Mouse (Mus musculus) hindbrain, embryonic 14.5 days (tissue): Measurements from ENCODE around the gene Rab12. TPM values are rescaled to one million over a fixed set of nuclear protein-coding genes. Genes with fewer than 3 reads are reported as not detected.

Source experiments
- ATAC-seq: fragments of 200-750 bp; cut with Nextera tagmentation; 2 replicates; pipeline ENCODE4 v1.8.0; 2017; ENCODE audit warnings: moderate number of reproducible peaks, mild to moderate bottlenecking, moderate TSS enrichment, moderate library complexity; ENCODE audit not compliant: low FRiP score
- DNase-seq: peaks from one replicate; pipeline ENCODE4 v3.0.0-alpha.2; 2015; ENCODE audit warnings: low spot score
- H3K27ac ChIP-seq: fragments of 300-500 bp; sonication (generic); 2 replicates; pipeline ENCODE4 v1.5.1; 2014; ENCODE audit warnings: mild to moderate bottlenecking, moderate library complexity
- H3K27me3 ChIP-seq: fragments of 300-500 bp; sonication (generic); 2 replicates; pipeline ENCODE4 v1.6.1; 2014; ENCODE audit warnings: mild to moderate bottlenecking, low read length, mixed read lengths; ENCODE audit not compliant: control insufficient read depth, insufficient read depth
- H3K36me3 ChIP-seq: fragments of 300-500 bp; sonication (generic); replicated peaks from 2 replicates; pipeline ENCODE4 v1.6.1; 2014; ENCODE audit not compliant: control insufficient read depth, insufficient read depth
- H3K4me1 ChIP-seq: fragments of 300-500 bp; sonication (generic); replicated peaks from 2 replicates; pipeline ENCODE4 v1.6.1; 2014; ENCODE audit warnings: antibody characterized with exemption, low read length, mixed read lengths; ENCODE audit not compliant: control insufficient read depth, insufficient read depth
- H3K4me2 ChIP-seq: fragments of 300-500 bp; sonication (generic); replicated peaks from 2 replicates; pipeline ENCODE4 v1.6.1; 2014; ENCODE audit warnings: mild to moderate bottlenecking, moderate library complexity
- H3K4me3 ChIP-seq: fragments of 300-500 bp; sonication (generic); replicated peaks from 2 replicates; pipeline ENCODE4 v1.5.1; 2014; ENCODE audit warnings: mild to moderate bottlenecking, low read length
- H3K9ac ChIP-seq: fragments of 300-500 bp; sonication (generic); 2 replicates; pipeline ENCODE4 v1.6.1; 2014
- H3K9me3 ChIP-seq: fragments of 300-500 bp; sonication (generic); 2 replicates; pipeline ENCODE4 v1.6.1; 2016; ENCODE audit warnings: low read length; ENCODE audit not compliant: control insufficient read depth
- WGBS: fragments of 180-500 bp; shearing (Covaris S2); extraction: QIAGEN DNeasy Blood & Tissue Kit; methylation state at CpG from one replicate; pipeline ENCODE4 v1.1.7; 2014; 5-methylcytosine and 5-hydroxymethylcytosine counted together
- polyA plus RNA-seq: library from polyadenylated mRNA; unstranded; fragments of >200 nt; fragmentation: Nextera tagmentation; extraction: Ambion mirVana; gene quantifications from 2 replicates; pipeline ENCODE4 v1.2.1, GENCODE M21; 2014

Gene Rab12
- polyA plus RNA-seq: 96.6 and 102 TPM in 2 replicates

DNA sequence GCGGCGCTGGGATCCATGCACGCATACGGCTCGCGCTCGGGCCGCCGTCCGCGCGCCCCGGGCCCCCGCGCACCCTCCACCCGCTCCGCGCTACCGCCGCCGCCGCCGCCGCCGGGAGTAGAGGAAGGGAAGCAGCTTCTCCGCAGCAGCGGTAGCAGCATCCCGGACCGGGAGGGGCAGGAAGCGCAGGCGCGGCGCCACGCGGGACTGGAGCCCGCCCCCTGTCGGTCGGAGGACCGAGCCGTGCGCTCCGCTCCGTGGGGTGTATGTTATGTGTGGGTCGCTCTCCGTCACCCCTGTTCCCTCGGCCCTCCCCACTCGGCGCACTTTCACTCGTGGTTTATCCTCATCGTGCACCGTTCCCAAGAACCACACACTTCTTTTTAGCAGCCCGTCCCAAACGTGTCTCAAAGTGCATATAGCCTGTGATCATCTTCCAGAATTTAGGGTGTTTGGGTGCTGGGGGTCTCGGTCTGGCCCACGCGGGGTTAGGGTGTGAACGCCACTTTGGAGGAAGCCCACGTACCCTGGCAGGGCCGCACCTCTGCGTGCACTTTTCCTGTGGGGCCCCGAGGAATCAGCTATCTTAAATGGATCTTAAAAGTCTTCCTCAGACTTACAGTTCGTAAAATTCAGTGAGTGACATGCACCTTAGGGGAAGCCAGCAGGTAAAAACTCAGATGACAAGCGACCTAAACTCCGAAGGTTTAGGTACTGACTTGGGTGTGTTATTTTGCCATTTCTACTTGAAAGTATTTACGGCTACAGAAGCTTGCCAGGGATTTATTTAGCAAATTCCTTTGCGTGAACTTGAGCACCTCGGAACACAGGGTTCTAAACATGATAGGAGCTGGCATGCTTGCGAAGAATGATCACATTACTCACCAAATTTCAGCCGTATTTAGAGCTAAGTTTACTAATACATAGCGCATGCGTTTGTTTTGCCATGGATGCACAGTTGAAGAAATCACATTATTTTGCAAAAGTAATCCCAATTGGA lies at the start of gene Rab12:
Gene Rab12 (minus strand): TSS at position 176 of the 1,000 bp plus-strand sequence.
- Histone ChIP-seq H3K27ac (peak within 1 kb of the TSS; percentile 78), H3K9me3 (no peaks in the 10 kb centered on the region), H3K4me3 (peak within 1 kb of the TSS; percentile 93), H3K4me1 (peaks cover 22% of the 10 kb centered on the region), H3K4me2 (peak within 1 kb of the TSS; percentile 91), H3K27me3 (no peaks in the 10 kb centered on the region), H3K36me3 (no peaks in the 10 kb centered on the region), H3K9ac (peak within 1 kb of the TSS; percentile 98)
- ATAC-seq: peak; percentile 93
- peak; percentile 92 for DNase-seq
- WGBS: 14% methylated on average over 42 of the region's 71 CpGs

DNA sequence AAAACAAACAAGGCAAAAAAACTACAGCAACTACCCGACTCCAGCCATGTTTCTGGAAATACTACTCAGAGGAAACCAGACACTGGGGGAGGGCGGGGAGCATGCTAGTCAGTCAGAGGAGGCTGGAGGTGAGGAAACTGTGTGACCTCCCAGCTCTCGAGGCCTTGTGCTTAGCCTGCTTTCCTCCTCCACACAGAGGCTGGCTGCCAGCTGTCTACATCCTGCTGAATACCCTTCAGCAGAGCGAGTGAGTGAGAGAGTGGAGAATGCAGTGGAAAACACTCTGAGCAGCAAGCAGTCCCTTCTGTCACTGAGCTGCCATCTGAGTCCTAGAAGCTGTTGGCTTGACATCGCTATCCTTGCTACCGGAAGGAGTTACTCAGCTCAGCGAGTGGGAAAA lies 44.7 kb upstream of the Rab12 start:
- Histone ChIP-seq H3K9ac (no peak overlapping the region), H3K4me1 (no peaks in the 10 kb centered on the region), H3K27ac (no peak overlapping the region), H3K36me3 (no peaks in the 10 kb centered on the region), H3K9me3 (no peaks in the 10 kb centered on the region), H3K4me2 (no peak overlapping the region), H3K4me3 (no peak overlapping the region), H3K27me3 (no peaks in the 10 kb centered on the region)
- ATAC-seq (no peak), DNase-seq (no peak)
- 79% methylated on average over 7 of the region's 7 CpGs for WGBS

DNA sequence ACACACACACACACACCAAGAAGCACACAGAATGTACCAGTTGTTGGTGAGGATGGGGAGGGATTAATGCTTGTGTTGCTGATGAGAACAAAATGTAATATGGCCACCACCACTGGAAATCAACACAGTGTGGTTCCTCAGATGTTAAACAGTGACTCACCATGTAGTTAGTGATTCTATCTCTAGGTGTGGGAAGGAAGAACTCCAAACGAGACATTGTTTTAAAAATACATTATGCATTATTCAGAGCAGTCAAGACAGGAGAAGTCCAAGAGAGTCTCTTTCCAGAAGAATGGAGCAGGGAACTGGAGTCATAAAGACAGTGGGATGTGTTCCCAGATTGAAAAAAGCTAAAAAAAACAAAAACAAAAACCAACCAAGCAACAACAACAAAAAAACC lies 44.0 kb upstream of the Rab12 start:
- Histone ChIP-seq H3K9ac (no peak overlapping the region), H3K27me3 (no peaks in the 10 kb centered on the region), H3K4me1 (no peaks in the 10 kb centered on the region), H3K4me2 (no peak overlapping the region), H3K9me3 (no peaks in the 10 kb centered on the region), H3K4me3 (no peak overlapping the region), H3K27ac (no peak overlapping the region), H3K36me3 (no peaks in the 10 kb centered on the region)
- ATAC-seq (no peak), DNase-seq (no peak)
- WGBS: 67% methylated on average over 1 of the region's 1 CpGs

DNA sequence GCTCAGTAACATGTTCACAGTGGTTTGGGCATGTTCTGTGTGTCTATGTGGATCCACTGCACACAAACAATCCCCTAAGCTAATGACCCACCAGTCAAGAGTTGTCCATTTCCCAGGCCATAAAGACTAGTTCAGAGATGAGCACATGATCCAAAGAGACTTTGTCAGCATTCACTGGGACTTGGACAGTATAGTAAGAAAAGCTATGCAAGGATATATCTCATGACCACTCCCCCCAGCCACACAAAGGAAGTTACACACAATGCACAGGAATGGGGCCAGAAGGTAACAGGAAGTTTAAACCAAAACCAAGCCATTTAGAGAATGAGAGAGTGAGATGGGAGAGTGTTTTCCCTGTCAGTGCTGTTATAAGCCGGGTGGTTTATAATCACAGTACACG lies 41.9 kb upstream of the Rab12 start:
- ATAC-seq (no peak), DNase-seq (no peak)
- Histone ChIP-seq H3K4me3 (no peak overlapping the region), H3K4me2 (no peak overlapping the region), H3K9me3 (no peaks in the 10 kb centered on the region), H3K27me3 (no peaks in the 10 kb centered on the region), H3K9ac (no peak overlapping the region), H3K4me1 (no peaks in the 10 kb centered on the region), H3K27ac (no peak overlapping the region), H3K36me3 (no peaks in the 10 kb centered on the region)
- WGBS: 94% methylated on average over 2 of the region's 2 CpGs

DNA sequence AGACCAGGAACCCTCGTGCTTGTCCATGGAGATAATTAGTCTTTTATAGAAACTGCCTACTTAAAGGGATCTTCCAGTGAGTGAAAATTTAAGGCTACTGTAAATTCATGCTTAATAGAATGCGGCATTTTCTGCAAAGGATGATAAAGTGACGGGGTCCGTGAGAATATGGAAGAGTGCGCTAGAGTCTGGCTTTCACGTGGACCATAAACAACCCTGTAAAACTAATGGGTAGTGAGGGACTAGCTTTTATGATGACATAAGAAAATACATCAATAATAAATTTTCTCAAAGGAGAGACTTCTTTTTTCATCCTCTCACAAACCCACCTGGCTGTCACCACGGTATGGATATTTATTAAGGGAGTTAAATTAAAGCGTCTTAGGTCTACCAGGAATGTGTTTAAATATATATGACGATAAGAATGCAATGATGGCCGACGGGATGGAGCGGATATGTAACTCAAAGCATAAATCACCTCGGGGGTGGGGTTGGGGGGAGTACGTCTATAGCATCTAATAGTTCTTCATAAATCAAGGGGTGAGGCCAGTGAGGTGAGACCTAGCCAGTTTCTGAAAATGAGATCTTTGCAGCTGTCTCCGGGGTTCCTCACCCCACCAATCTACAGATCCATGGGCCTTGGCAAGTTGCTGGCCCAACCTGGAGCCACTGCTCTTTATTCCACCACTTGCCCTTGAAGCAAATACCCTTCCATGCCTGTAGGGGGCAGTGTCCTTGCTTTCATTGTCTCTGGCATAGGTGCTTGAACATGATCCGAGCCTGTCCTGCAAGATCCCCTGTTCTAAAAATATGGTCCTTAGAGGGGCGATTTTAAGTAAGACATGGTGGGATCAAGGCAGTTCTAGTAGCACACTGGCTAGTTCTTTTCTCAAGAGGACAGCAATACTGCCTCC lies 39.1 kb upstream of the Rab12 start:
- no peak for DNase-seq
- Histone ChIP-seq H3K9ac (no peak overlapping the region), H3K9me3 (no peaks in the 10 kb centered on the region), H3K36me3 (no peaks in the 10 kb centered on the region), H3K4me1 (no peaks in the 10 kb centered on the region), H3K4me3 (no peak overlapping the region), H3K27me3 (no peaks in the 10 kb centered on the region), H3K27ac (no peak overlapping the region), H3K4me2 (no peak overlapping the region)
- 85% methylated on average over 17 of the region's 17 CpGs for WGBS
- ATAC-seq: no peak

DNA sequence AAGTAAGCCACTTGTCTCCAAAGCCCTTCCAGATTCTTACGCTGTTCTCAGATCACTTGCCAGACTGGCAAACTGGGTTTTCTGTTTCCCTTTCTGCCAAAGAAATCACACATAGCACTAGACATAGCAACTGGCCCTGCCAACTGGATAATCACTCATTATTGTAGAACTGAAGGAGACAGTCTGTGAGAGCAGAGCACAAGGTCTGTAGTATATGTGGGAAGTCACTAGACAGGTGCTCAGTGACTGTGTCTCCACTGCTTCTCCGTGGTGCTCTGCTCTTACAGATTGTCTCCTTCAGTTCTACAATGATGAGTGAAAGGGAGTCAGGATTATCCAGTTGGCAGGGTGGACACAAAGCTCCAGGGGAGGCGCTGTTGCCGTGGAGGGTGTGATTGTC lies 33.2 kb upstream of the Rab12 start:
- ATAC-seq (no peak), DNase-seq (no peak)
- Histone ChIP-seq H3K27ac (no peak overlapping the region), H3K9me3 (no peaks in the 10 kb centered on the region), H3K4me2 (no peak overlapping the region), H3K4me1 (no peaks in the 10 kb centered on the region), H3K4me3 (no peak overlapping the region), H3K27me3 (no peaks in the 10 kb centered on the region), H3K36me3 (no peaks in the 10 kb centered on the region), H3K9ac (no peak overlapping the region)
- WGBS: 83% methylated on average over 4 of the region's 4 CpGs

DNA sequence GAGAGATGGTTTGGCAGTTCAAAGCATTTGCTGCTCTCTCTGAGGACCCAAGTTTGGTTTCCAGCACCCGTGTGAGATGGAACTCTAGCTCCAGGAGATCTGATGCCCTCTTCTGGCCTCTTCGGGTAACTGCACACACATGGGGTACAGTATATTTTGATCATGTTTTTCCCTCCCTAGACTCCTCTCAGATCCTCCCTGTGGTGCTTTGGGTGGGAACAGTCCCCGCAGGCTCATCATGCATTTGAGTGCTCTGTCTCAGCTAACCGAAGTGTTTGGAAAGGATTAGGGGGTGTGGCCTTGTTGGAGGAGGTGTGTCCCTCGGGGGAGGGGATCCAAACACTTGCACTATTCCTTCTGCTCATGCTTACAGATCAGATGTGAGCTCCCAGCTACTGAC lies 31.0 kb upstream of the Rab12 start:
- H3K9ac ChIP-seq: no peak overlapping the region
- no peaks in the 10 kb centered on the region for H3K9me3 ChIP-seq
- no peak overlapping the region for H3K4me2 ChIP-seq
- H3K4me3 ChIP-seq: no peak overlapping the region
- no peaks in the 10 kb centered on the region for H3K4me1 ChIP-seq
- no peaks in the 10 kb centered on the region for H3K36me3 ChIP-seq
- 93% methylated on average over 5 of the region's 5 CpGs for WGBS
- DNase-seq: no peak
- ATAC-seq: no peak
- H3K27me3 ChIP-seq: no peaks in the 10 kb centered on the region
- no peak overlapping the region for H3K27ac ChIP-seq

DNA sequence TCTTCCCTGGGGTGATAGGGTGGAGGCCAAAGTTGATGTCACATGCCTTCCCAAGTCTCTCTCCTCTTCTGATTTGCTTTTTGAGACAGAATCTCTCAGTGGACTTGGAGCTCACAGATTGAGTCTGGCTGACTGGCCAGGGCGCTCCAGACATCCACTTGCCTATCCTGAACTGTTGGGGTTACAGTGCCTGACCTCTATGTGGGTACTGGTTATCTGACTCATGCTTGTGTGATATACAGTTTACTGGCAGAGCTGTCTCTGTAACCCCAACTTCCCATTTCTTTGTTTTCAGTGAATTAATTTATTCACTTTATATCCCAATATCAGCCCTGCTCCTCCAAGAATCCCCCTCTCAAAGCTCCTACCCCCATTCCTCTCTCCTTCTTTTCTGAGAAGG lies 12.8 kb upstream of the Rab12 start:
- no peaks in the 10 kb centered on the region for H3K36me3 ChIP-seq
- WGBS: 100% methylated on average over 1 of the region's 1 CpGs
- no peak overlapping the region for H3K27ac ChIP-seq

DNA sequence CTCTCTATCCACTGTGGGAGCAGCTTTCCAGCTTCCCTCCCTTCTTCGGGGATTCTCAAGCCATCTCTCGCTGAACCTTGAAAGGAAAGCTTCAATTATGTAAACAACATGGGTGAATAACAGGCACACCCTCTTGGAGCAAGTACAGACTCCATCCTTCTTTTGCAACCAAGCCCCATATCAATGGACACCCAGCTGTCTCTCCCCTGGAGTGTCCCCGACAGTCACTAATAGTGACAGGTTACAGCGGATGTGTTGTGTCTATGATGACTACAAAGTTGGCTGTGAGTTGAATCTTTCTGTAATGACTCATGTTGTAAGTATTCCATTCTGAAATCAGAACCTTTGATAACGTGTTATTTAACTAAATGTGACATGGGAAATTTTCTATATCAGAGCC lies 3.9 kb upstream of the Rab12 start:
- Histone ChIP-seq H3K27me3 (no peaks in the 10 kb centered on the region), H3K4me2 (no peak overlapping the region), H3K4me1 (peaks cover 3% of the 10 kb centered on the region), H3K27ac (no peak overlapping the region), H3K9ac (no peak overlapping the region), H3K9me3 (no peaks in the 10 kb centered on the region), H3K4me3 (no peak overlapping the region), H3K36me3 (no peaks in the 10 kb centered on the region)
- ATAC-seq: no peak
- WGBS: 84% methylated on average over 5 of the region's 5 CpGs
- DNase-seq: no peak

More for the DNA sequence above, 12.8 kb upstream of the Rab12 start:
- Histone ChIP-seq H3K4me3 (no peak overlapping the region), H3K9ac (no peak overlapping the region), H3K27me3 (no peaks in the 10 kb centered on the region), H3K4me1 (no peaks in the 10 kb centered on the region), H3K9me3 (peaks cover 7% of the 10 kb centered on the region; the same call in 1 of the 2 replicates), H3K4me2 (no peak overlapping the region)
- DNase-seq (no peak), ATAC-seq (no peak)
